Mouse (Mus musculus) cerebellum, postnatal 25 days (tissue): ENCODE results near the gene Vash1.

ENCODE experiments used
- DNase-seq, 2 experiments: peaks; one replicate each; pipeline ENCODE4 v3.0.0; 2021; ENCODE audit warnings: mixed read lengths in 2 of 2

The Vash1 gene

GRCm38 (mm10) chr12:86719961-86720639, 41.6 kb downstream of the Vash1 start:
- peak; percentile 61 to 64 for DNase-seq

GRCm38 (mm10) chr12:86721453-86721852, 43.0 kb downstream of the Vash1 start:
- DNase-seq, result peak in 1 of 2 experiments; percentile 28

- DNase-seq, result peak in 1 of 2 experiments; percentile 53
These were observed 45.8 kb downstream of the Vash1 start for GRCm38 (mm10) chr12:86724300-86724699.

GRCm38 (mm10) chr12:86725706-86726105, 47.2 kb downstream of the Vash1 start:
- no peak for DNase-seq

- DNase-seq, result peak; percentile 97 to 99
These were observed 47.7 kb downstream of the Vash1 start, which contains the start of gene Angel1 for GRCm38 (mm10) chr12:86726120-86726640. Angel1 (minus strand) TSS chr12:86726460.

- no peak for DNase-seq
These were observed 55.9 kb downstream of the Vash1 start, which contains the start of gene Lrrc74a for GRCm38 (mm10) chr12:86734319-86734810. Lrrc74a (plus strand) TSS chr12:86734369.
